Mouse (Mus musculus): Measurements from ENCODE around the gene Elavl4.

- TF ChIP-seq CTCF (IDR thresholded peaks at IDR 0.05; ENCODE audit: low read depth) (0 out of 2 replicates have a peak, but pooled peaks have one; percentile 9), EP300 (IDR thresholded peaks at IDR 0.05; ENCODE audit: low read depth) (peak; percentile 46)
These were observed 124.1 kb downstream of the Elavl4 start for GRCm38 (mm10) chr4:110227621-110228031.
